Mouse (Mus musculus) ovary, postnatal 36 days (tissue): Measurements from ENCODE around the gene Inpp1.
A peak's percentile ranks its signal among the peaks of the same experiment; 100 is the strongest.

Source experiments
- DNase-seq: peaks from one replicate; pipeline ENCODE4 v3.0.0; 2022; ENCODE audit warnings: low spot score, mixed read lengths

The Inpp1 gene

GRCm38 (mm10) chr1:52792701-52793100 is 24.8 kb downstream of the Inpp1 start:
- no peak for DNase-seq

DNA sequence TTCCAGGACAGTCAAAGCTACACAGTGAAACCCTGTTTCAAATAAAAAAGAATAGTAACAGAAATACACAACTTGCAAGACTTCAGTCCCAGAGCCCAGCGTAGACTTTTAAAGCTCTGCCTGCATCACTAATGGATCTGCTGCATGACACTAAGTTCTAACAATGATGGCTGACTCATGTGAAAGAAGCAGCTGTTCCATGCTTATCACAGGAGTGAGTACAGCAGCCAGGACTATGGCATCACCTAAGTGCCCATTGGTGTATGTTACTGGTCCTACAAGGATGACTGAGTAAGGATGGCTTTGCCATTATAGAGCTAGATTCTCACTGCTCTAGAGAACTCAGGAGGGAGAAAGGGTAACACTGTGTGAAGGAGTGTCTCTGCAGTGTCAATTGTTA is 30.2 kb downstream of the Inpp1 start:
- no peak for DNase-seq

GRCm38 (mm10) chr1:52765176-52766111 is 52.0 kb downstream of the Inpp1 start:
- DNase-seq = peak; percentile 13

DNA sequence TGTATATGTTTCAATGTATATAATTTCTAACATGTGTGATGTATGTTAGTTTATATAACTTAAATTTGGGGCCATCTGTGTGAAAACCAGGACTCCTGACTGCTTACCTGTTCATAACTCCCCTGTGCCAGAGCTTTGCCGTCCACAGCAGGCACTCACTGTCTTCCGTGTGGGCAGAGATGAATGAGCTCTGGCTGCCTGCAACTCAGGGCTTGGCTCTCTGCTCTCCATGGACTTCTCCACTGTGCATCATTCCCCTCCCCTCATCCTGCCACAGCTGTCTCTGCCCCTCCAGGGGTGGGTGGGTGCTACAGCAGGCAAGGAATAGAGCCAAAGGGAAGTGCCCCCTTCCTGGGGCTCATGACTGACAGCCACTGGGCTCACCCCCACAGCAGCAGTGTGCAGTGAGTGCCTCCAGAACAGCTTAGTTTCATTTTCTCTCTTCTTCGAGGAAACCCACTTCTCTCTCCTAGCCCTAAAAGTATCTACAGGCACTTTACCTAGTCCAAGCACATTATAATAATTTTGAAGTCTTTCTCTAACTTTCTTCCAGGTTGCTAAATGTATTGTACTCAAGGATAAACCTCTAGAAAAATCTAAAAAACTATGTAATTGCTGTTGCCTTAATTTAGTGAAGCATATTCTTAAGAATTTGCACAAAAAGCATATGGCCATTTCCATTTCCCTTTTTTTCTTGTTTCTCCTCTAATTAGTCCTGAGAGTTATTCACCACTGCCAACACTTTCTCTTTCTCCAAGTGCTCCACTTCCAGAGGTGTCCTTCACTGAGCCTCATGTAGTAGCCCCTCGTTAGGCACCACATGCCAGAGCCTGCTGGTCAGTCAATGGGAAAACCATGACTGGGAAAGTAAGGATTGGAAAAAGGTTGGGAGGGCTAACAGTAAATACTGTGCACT is 53.3 kb downstream of the Inpp1 start:
- peak; percentile 9 for DNase-seq

DNA sequence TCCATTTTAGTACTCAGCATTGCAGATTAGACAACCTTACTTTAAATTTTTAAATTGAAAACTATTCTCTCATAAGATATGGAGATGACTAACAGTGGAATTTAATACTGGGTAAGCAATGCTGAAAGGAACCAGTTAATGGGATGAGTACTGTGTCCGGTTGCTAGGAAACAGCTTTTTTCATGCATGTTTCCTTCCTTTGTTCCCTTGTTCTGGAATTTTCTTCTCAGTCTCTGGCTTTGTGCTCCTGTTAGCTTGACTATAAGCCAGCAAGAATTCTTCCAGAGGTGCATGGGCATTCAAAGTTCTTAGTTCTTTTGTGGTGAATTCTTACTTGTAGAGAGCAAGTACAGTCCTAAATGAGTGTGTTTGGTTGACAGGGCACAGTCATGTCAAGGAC is 59.3 kb downstream of the Inpp1 start:
- no peak for DNase-seq

DNA sequence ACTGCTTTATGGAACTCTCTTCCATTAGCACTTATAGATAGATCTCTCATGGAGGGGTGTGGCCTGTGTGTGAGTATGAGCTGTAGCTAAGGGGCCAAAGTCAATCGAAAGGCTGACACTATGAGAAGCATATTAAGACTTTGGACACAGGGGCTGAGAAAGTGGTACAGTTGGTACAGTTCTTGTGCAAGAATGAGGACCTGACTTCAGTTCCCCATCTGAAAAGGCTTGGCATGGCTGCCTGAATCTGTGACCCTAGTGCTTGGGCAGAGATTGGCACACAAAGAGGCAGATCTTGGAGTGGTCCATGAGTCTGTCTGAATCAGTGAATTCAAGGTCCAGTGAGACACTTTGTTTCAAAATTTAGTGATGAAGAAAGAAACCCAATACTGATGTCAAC is 63.2 kb downstream of the Inpp1 start:
- no peak for DNase-seq

- no peak for DNase-seq
Measured at GRCm38 (mm10) chr1:52753828-52754227, 63.7 kb downstream of the Inpp1 start.

DNA sequence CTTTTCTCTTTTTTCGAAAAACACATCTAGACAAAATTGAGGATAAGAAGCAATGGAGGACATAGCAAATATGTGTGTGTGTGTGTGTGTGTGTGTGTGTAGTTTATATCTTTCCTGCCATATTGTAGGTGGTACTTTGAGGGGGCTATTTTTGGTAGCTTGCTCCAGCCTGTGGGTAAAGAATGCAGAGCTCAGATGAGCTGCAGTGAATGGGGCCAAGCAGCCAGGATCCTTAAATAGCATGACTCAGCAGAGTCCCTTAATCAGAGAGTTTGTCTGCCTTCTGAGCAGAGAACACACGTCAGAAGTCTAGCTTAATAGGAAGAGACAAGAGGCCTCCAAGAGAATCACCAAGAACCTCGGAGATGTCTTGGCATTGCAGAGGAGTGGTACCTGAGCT is 64.8 kb downstream of the Inpp1 start:
- no peak for DNase-seq

GRCm38 (mm10) chr1:52751634-52752033 is 65.9 kb downstream of the Inpp1 start:
- no peak for DNase-seq

DNA sequence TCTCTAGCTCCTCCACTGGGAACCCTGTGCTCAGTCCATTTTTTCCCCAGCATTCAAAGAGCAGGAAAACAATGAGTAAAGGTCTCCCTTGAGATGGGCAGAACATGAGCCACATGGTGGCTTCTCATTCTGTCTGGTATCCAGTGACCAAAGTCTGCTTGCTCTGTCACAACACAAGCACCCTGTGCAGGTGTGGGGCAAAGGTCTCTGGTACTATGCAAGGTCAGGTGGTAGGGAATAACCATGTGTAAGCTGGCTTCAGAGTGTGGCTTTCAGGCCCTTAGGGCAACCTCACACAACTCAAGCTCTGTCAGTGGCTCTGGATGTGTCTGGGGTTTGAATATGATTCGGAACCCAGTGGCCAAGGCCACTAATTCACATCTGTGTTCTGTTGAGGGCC is 67.5 kb downstream of the Inpp1 start:
- DNase-seq = no peak

DNA sequence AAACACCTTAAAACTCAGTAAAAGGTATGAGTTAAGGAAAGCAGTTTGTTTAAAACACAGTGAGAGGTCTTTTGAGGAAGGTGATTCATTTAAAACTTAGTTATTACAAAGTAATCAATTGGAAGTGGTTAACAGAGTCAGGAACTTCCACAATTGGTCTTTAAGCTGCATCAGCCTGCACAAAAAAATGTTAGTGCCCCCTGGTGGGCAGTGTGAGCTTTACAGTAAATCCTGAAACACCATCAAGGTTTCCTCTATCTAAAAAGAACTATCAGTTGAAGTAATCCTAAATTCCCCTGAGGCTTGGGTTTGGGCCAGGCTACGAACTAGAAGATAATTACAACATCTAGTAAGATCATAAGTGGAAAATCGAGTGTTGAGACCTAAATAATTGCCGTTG is 69.2 kb downstream of the Inpp1 start:
- DNase-seq = peak; percentile 36

DNA sequence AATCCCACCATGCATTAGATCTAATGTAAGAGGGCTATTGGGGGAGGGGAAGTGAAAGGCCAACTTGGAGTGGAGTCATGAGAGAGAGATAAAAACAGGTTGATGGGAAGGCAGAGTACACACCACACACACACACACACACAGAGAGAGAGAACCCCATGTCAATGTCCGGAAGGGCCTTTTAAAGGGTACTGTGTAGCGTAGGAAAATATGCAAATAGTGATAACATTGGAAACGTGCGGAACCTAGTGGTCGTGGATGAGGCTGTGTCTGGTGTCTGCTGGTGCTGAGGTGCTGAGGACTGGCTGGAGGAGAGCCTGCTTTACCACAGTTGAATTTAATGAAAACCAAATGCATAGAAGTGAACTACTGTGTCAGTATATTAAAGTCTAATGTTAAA is 74.9 kb downstream of the Inpp1 start:
- DNase-seq = no peak
